Mouse (Mus musculus) limb, embryonic 14.5 days (tissue): ENCODE results near the gene Trim46. TPM values are rescaled to one million over a fixed set of nuclear protein-coding genes. Genes with fewer than 3 reads are reported as not detected.

Experiments used
- ATAC-seq: fragments of 200-750 bp; cut with Nextera tagmentation; 2 replicates; pipeline ENCODE4 v1.8.0; 2017; ENCODE audit warnings: low read depth, moderate number of reproducible peaks, moderate TSS enrichment; ENCODE audit not compliant: low FRiP score
- DNase-seq: peaks from one replicate; pipeline ENCODE4 v3.0.0-alpha.2; 2015; ENCODE audit warnings: low spot score
- H3K27ac ChIP-seq: fragments of 300-500 bp; sonication (generic); replicated peaks from 2 replicates; pipeline ENCODE4 v1.5.1; 2014; ENCODE audit warnings: low read depth, mild to moderate bottlenecking, low read length, moderate library complexity, mixed read lengths
- H3K27me3 ChIP-seq: fragments of 300-500 bp; sonication (generic); 2 replicates; pipeline ENCODE4 v1.6.1; 2014; ENCODE audit warnings: low read length, mixed read lengths; ENCODE audit not compliant: control insufficient read depth, insufficient read depth
- H3K36me3 ChIP-seq: fragments of 300-500 bp; sonication (generic); 2 replicates; pipeline ENCODE4 v1.6.1; 2014; ENCODE audit warnings: mild to moderate bottlenecking, low read length, moderate library complexity, mixed read lengths; ENCODE audit not compliant: control insufficient read depth, insufficient read depth
- H3K4me1 ChIP-seq: fragments of 300-500 bp; sonication (generic); 2 replicates; pipeline ENCODE4 v1.6.1; 2014; ENCODE audit warnings: antibody characterized with exemption, low read length, mixed read lengths; ENCODE audit not compliant: control insufficient read depth, insufficient read depth
- H3K4me2 ChIP-seq: fragments of 300-500 bp; sonication (generic); replicated peaks from 2 replicates; pipeline ENCODE4 v1.6.1; 2014; ENCODE audit warnings: low read depth, mild to moderate bottlenecking, low read length, moderate library complexity; ENCODE audit not compliant: severe bottlenecking
- H3K4me3 ChIP-seq: fragments of 300-500 bp; sonication (generic); replicated peaks from 2 replicates; pipeline ENCODE4 v1.5.1; 2014; ENCODE audit warnings: low read length
- H3K9ac ChIP-seq: fragments of 300-500 bp; sonication (generic); 2 replicates; pipeline ENCODE4 v1.6.1; 2014; ENCODE audit warnings: mild to moderate bottlenecking, low read depth, low read length, moderate library complexity; ENCODE audit not compliant: severe bottlenecking
- H3K9me3 ChIP-seq: fragments of 300-500 bp; sonication (generic); 2 replicates; pipeline ENCODE4 v1.6.1; 2016; ENCODE audit warnings: low read length; ENCODE audit not compliant: control insufficient read depth
- POLR2A ChIP-seq: fragments of 200-500 bp; IDR thresholded peaks from 2 replicates; pipeline ENCODE4 v1.8.0; 2012; ENCODE audit warnings: inconsistent platforms, mild to moderate bottlenecking, moderate library complexity, borderline replicate concordance; ENCODE audit not compliant: insufficient read depth, insufficient read length; ENCODE audit errors: extremely low read depth
- whole genome bisulfite sequencing: fragments of 180-500 bp; shearing (Covaris S2); extraction: QIAGEN DNeasy Blood & Tissue Kit; methylation state at CpG from one replicate; pipeline ENCODE4 v1.1.7; 2014; 5-methylcytosine and 5-hydroxymethylcytosine counted together
- polyA plus RNA-seq, 2 experiments: library from polyadenylated mRNA; depleted of rRNA in 1 of 2; stranded (reverse) in 1 of 2; unstranded in 1 of 2; fragments of >200 nt; fragmentation: Nextera tagmentation in 1 of 2; extraction: Ambion mirVana in 1 of 2; gene quantifications; 2 replicates each; pipeline versions ENCODE4 v1.2.1 to v1.2.3; 2012 to 2014

Trim46 gene
- polyA plus RNA-seq, 2 experiments = 3.9 to 19.0 TPM

GRCm38 (mm10) chr3:89281579-89282290 lies 35.6 kb upstream of the Trim46 start:
- Histone ChIP-seq H3K27ac (peak overlapping the region; percentile 33; the same call in 1 of the 2 replicates), H3K36me3 (no peaks in the 10 kb centered on the region), H3K9me3 (no peaks in the 10 kb centered on the region), H3K4me1 (peaks cover 30% of the 10 kb centered on the region), H3K9ac (no peak overlapping the region), H3K4me2 (peak overlapping the region; percentile 96), H3K27me3 (no peaks in the 10 kb centered on the region), H3K4me3 (peak overlapping the region; percentile 48)
- ATAC-seq (no peak), DNase-seq (peak; percentile 76)
- 14% methylated on average over 20 of the region's 20 CpGs for WGBS
- no peak for TF ChIP-seq POLR2A

GRCm38 (mm10) chr3:89280606-89281511 lies 34.8 kb upstream of the Trim46 start, which contains the start of gene Efna1:
TSS of gene Efna1 (minus strand) at chr3:89281142.
- DNase-seq (peak; percentile 49), ATAC-seq (peak; percentile 36; the same call in 1 of the 2 replicates)
- H3K9ac ChIP-seq = peak within 1 kb of the TSS; percentile 70
- peaks cover 34% of the 10 kb centered on the region for H3K4me1 ChIP-seq
- no peak for TF ChIP-seq POLR2A
- under 1% methylated on average over 51 of the region's 52 CpGs for WGBS
- no peaks in the 10 kb centered on the region for H3K9me3 ChIP-seq
- H3K36me3 ChIP-seq = peaks cover 4% of the 10 kb centered on the region
- H3K27me3 ChIP-seq = no peaks in the 10 kb centered on the region
- H3K4me2 ChIP-seq = peak within 1 kb of the TSS; percentile 96
- peak within 1 kb of the TSS; percentile 48 for H3K4me3 ChIP-seq
- H3K27ac ChIP-seq = peak within 1 kb of the TSS; percentile 33; the same call in 1 of the 2 replicates

- Histone ChIP-seq H3K4me1 (peaks cover 34% of the 10 kb centered on the region), H3K4me2 (peak overlapping the region; percentile 96), H3K27ac (peak overlapping the region; percentile 65; the same call in 1 of the 2 replicates), H3K4me3 (peak overlapping the region; percentile 48), H3K9ac (peak overlapping the region; percentile 70), H3K27me3 (no peaks in the 10 kb centered on the region), H3K36me3 (peaks cover 11% of the 10 kb centered on the region), H3K9me3 (no peaks in the 10 kb centered on the region)
- WGBS = under 1% methylated on average over 29 of the region's 29 CpGs
- DNase-seq (no peak), ATAC-seq (0 out of 2 replicates have a peak, but pooled peaks have one; percentile 1)
- no peak for TF ChIP-seq POLR2A
Measured at GRCm38 (mm10) chr3:89280050-89280605, 34.0 kb upstream of the Trim46 start.

- Histone ChIP-seq H3K9ac (peak overlapping the region; percentile 70), H3K36me3 (peaks cover 17% of the 10 kb centered on the region), H3K27ac (peak overlapping the region; percentile 73), H3K4me2 (peak overlapping the region; percentile 96), H3K9me3 (no peaks in the 10 kb centered on the region), H3K4me1 (peaks cover 34% of the 10 kb centered on the region), H3K4me3 (peak overlapping the region; percentile 48), H3K27me3 (no peaks in the 10 kb centered on the region)
- 2% methylated on average over 35 of the region's 35 CpGs for WGBS
- 0 out of 2 replicates have a peak, but pooled peaks have one; percentile 64 for TF ChIP-seq POLR2A
- ATAC-seq = peak; percentile 81
- DNase-seq = peak; percentile 81
Measured at GRCm38 (mm10) chr3:89279153-89279890, 33.2 kb upstream of the Trim46 start.
